Mouse (Mus musculus) thymus, postnatal 10 days (tissue): ENCODE results near the gene Adam11.

Experiments
- DNase-seq, 2 experiments: peaks; one replicate each; pipeline ENCODE4 v3.0.0; 2021; ENCODE audit warnings: low spot score in 2 of 2

The Adam11 gene

DNA sequence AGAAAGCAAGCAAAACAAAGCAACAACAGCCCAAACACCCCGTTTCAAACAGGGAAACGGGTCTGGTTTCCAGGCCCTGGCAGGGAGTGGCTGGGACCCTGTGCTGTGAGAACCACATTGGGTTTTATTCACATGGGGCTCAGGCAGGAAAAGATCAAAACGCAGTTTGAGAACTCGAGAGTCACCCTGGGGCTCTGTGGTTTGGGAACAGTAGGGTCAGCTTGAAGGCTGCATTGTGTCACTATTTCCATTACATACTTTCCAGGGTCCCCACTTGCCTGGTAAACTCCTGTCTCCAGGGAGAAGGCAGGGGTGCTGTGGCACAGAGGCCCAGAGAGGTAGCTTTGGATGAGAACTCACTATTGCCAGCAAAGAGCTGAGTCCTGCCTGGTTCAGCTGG is 65.9 kb downstream of the Adam11 start:
- no peak for DNase-seq
